Mouse (Mus musculus) olfactory bulb, adult 2 months (tissue): ENCODE results near the gene B3gnt2.

Experiments
- CTCF ChIP-seq: fragments of 200-500 bp; IDR thresholded peaks from 2 replicates; pipeline ENCODE4 v1.5.1; 2012; ENCODE audit warnings: low read depth, mild to moderate bottlenecking, low read length, moderate library complexity; ENCODE audit not compliant: insufficient read depth
- POLR2A ChIP-seq: fragments of 200-500 bp; IDR thresholded peaks from 2 replicates; pipeline ENCODE4 v1.6.1; 2012; ENCODE audit warnings: mild to moderate bottlenecking, low read depth, low read length, moderate library complexity; ENCODE audit not compliant: insufficient read depth

- TF ChIP-seq CTCF (no peak), POLR2A (no peak)
These were observed 97.7 kb downstream of the B3gnt2 start for GRCm38 (mm10) chr11:22763055-22763454.
